Mouse (Mus musculus): ENCODE measurements around the gene Ostf1. TPM values are rescaled to one million over a fixed set of nuclear protein-coding genes. Genes with fewer than 3 reads are reported as not detected.

Gene Ostf1
- polyA plus RNA-seq, 1 experiment from 2014 or later, result 32.1 TPM

GRCm38 (mm10) chr19:18637954-18638353 is 6.3 kb upstream of the Ostf1 start:
- no peak overlapping the region for H3K4me3 ChIP-seq (ENCODE audit: low read depth, low read length)
- 84% methylated on average over 5 of the region's 5 CpGs for WGBS
- no peak overlapping the region for H3K4me2 ChIP-seq (ENCODE audit: low read length)
- no peak overlapping the region for H3K27ac ChIP-seq (ENCODE audit: low read length)
- H3K4me1 ChIP-seq (ENCODE audit: control insufficient read depth, insufficient read depth, low read length), result no peaks in the 10 kb centered on the region
- no peak for ATAC-seq
- H3K27me3 ChIP-seq (ENCODE audit: control insufficient read depth, insufficient read depth, low read depth, low read length), result no peaks in the 10 kb centered on the region
- H3K9me3 ChIP-seq (replicated peaks; ENCODE audit: control insufficient read depth, low read length, poor library complexity, severe bottlenecking), result no peaks in the 10 kb centered on the region
- H3K36me3 ChIP-seq (ENCODE audit: control insufficient read depth, insufficient read depth, low read length), result no peaks in the 10 kb centered on the region
- H3K9ac ChIP-seq (ENCODE audit: low read depth, low read length), result no peak overlapping the region

GRCm38 (mm10) chr19:18632231-18633185 is 885 bp upstream of the Ostf1 start:
- WGBS, result 69% methylated on average over 13 of the region's 13 CpGs
- no peaks in the 10 kb centered on the region for H3K36me3 ChIP-seq (ENCODE audit: control insufficient read depth, insufficient read depth, low read length)
- H3K4me3 ChIP-seq (ENCODE audit: low read depth, low read length), result peak overlapping the region; percentile 84
- no peak for ATAC-seq
- H3K9me3 ChIP-seq (replicated peaks; ENCODE audit: control insufficient read depth, low read length, poor library complexity, severe bottlenecking), result no peaks in the 10 kb centered on the region
- peaks cover 9% of the 10 kb centered on the region for H3K4me1 ChIP-seq (ENCODE audit: control insufficient read depth, insufficient read depth, low read length)
- no peaks in the 10 kb centered on the region for H3K27me3 ChIP-seq (ENCODE audit: control insufficient read depth, insufficient read depth, low read depth, low read length)
- H3K9ac ChIP-seq (ENCODE audit: low read depth, low read length), result no peak overlapping the region; the same call in 1 of the 2 replicates
- peak overlapping the region; percentile 99 for H3K4me2 ChIP-seq (ENCODE audit: low read length)
- no peak overlapping the region for H3K27ac ChIP-seq (ENCODE audit: low read length)

- no peaks in the 10 kb centered on the region for H3K36me3 ChIP-seq (ENCODE audit: control insufficient read depth, insufficient read depth, low read length)
- ATAC-seq, result peak; percentile 67
- WGBS, result under 1% methylated on average over 40 of the region's 40 CpGs
- H3K4me2 ChIP-seq (ENCODE audit: low read length), result peak overlapping the region; percentile 99
- H3K27me3 ChIP-seq (ENCODE audit: control insufficient read depth, insufficient read depth, low read depth, low read length), result no peaks in the 10 kb centered on the region
- H3K27ac ChIP-seq (ENCODE audit: low read length), result peak overlapping the region; percentile 53; the same call in 1 of the 2 replicates
- peak overlapping the region; percentile 73 for H3K9ac ChIP-seq (ENCODE audit: low read depth, low read length)
- no peaks in the 10 kb centered on the region for H3K9me3 ChIP-seq (replicated peaks; ENCODE audit: control insufficient read depth, low read length, poor library complexity, severe bottlenecking)
- peak overlapping the region; percentile 84 for H3K4me3 ChIP-seq (ENCODE audit: low read depth, low read length)
- H3K4me1 ChIP-seq (ENCODE audit: control insufficient read depth, insufficient read depth, low read length), result peaks cover 9% of the 10 kb centered on the region
Measured at GRCm38 (mm10) chr19:18631161-18631643, 421 bp downstream of the Ostf1 start.

- Histone ChIP-seq H3K4me2 (ENCODE audit: low read length) (peak overlapping the region; percentile 99), H3K4me1 (ENCODE audit: control insufficient read depth, insufficient read depth, low read length) (peaks cover 9% of the 10 kb centered on the region), H3K36me3 (ENCODE audit: control insufficient read depth, insufficient read depth, low read length) (no peaks in the 10 kb centered on the region), H3K4me3 (ENCODE audit: low read depth, low read length) (peak overlapping the region; percentile 84), H3K9ac (ENCODE audit: low read depth, low read length) (peak overlapping the region; percentile 73), H3K27ac (ENCODE audit: low read length) (no peak overlapping the region), H3K27me3 (ENCODE audit: control insufficient read depth, insufficient read depth, low read depth, low read length) (no peaks in the 10 kb centered on the region), H3K9me3 (replicated peaks; ENCODE audit: control insufficient read depth, low read length, poor library complexity, severe bottlenecking) (no peaks in the 10 kb centered on the region)
- no peak for ATAC-seq
- 8% methylated on average over 17 of the region's 17 CpGs for WGBS
Measured at GRCm38 (mm10) chr19:18630221-18631119, 1.2 kb downstream of the Ostf1 start.

- H3K9me3 ChIP-seq (replicated peaks; ENCODE audit: control insufficient read depth, low read length, poor library complexity, severe bottlenecking), result no peaks in the 10 kb centered on the region
- no peaks in the 10 kb centered on the region for H3K36me3 ChIP-seq (ENCODE audit: control insufficient read depth, insufficient read depth, low read length)
- peaks cover 9% of the 10 kb centered on the region for H3K4me1 ChIP-seq (ENCODE audit: control insufficient read depth, insufficient read depth, low read length)
- H3K27ac ChIP-seq (ENCODE audit: low read length), result no peak overlapping the region
- no peak overlapping the region for H3K4me2 ChIP-seq (ENCODE audit: low read length)
- no peak overlapping the region for H3K9ac ChIP-seq (ENCODE audit: low read depth, low read length)
- WGBS, result 48% methylated on average over 1 of the region's 1 CpGs
- no peak overlapping the region for H3K4me3 ChIP-seq (ENCODE audit: low read depth, low read length)
- no peak for ATAC-seq
- no peaks in the 10 kb centered on the region for H3K27me3 ChIP-seq (ENCODE audit: control insufficient read depth, insufficient read depth, low read depth, low read length)
Measured at GRCm38 (mm10) chr19:18629589-18629988, 2.0 kb downstream of the Ostf1 start.

- Histone ChIP-seq H3K9ac (ENCODE audit: low read depth, low read length) (no peak overlapping the region), H3K4me1 (ENCODE audit: control insufficient read depth, insufficient read depth, low read length) (no peaks in the 10 kb centered on the region), H3K4me3 (ENCODE audit: low read depth, low read length) (no peak overlapping the region), H3K4me2 (ENCODE audit: low read length) (no peak overlapping the region), H3K9me3 (replicated peaks; ENCODE audit: control insufficient read depth, low read length, poor library complexity, severe bottlenecking) (no peaks in the 10 kb centered on the region), H3K36me3 (ENCODE audit: control insufficient read depth, insufficient read depth, low read length) (no peaks in the 10 kb centered on the region), H3K27me3 (ENCODE audit: control insufficient read depth, insufficient read depth, low read depth, low read length) (no peaks in the 10 kb centered on the region), H3K27ac (ENCODE audit: low read length) (no peak overlapping the region)
- 89% methylated on average over 2 of the region's 2 CpGs for WGBS
- no peak for ATAC-seq
Measured at GRCm38 (mm10) chr19:18623894-18624293, 7.7 kb downstream of the Ostf1 start.

- WGBS, result 68% methylated on average over 1 of the region's 1 CpGs
Measured at GRCm38 (mm10) chr19:18619691-18620090, 11.9 kb downstream of the Ostf1 start.

GRCm38 (mm10) chr19:18619060-18619459 is 12.6 kb downstream of the Ostf1 start:
- H3K36me3 ChIP-seq (ENCODE audit: control insufficient read depth, insufficient read depth, low read length), result no peaks in the 10 kb centered on the region
- 87% methylated on average over 5 of the region's 5 CpGs for WGBS
- no peak overlapping the region for H3K4me2 ChIP-seq (ENCODE audit: low read length)
- no peaks in the 10 kb centered on the region for H3K9me3 ChIP-seq (replicated peaks; ENCODE audit: control insufficient read depth, low read length, poor library complexity, severe bottlenecking)
- H3K4me3 ChIP-seq (ENCODE audit: low read depth, low read length), result no peak overlapping the region
- H3K27ac ChIP-seq (ENCODE audit: low read length), result no peak overlapping the region
- no peak overlapping the region for H3K9ac ChIP-seq (ENCODE audit: low read depth, low read length)
- H3K4me1 ChIP-seq (ENCODE audit: control insufficient read depth, insufficient read depth, low read length), result no peaks in the 10 kb centered on the region
- ATAC-seq, result no peak
- no peaks in the 10 kb centered on the region for H3K27me3 ChIP-seq (ENCODE audit: control insufficient read depth, insufficient read depth, low read depth, low read length)

More at GRCm38 (mm10) chr19:18619691-18620090, 11.9 kb downstream of the Ostf1 start:
- no peak for ATAC-seq
- Histone ChIP-seq H3K36me3 (ENCODE audit: control insufficient read depth, insufficient read depth, low read length) (no peaks in the 10 kb centered on the region), H3K27me3 (ENCODE audit: control insufficient read depth, insufficient read depth, low read depth, low read length) (no peaks in the 10 kb centered on the region), H3K27ac (ENCODE audit: low read length) (no peak overlapping the region), H3K4me2 (ENCODE audit: low read length) (no peak overlapping the region), H3K9ac (ENCODE audit: low read depth, low read length) (no peak overlapping the region), H3K4me1 (ENCODE audit: control insufficient read depth, insufficient read depth, low read length) (no peaks in the 10 kb centered on the region), H3K4me3 (ENCODE audit: low read depth, low read length) (no peak overlapping the region), H3K9me3 (replicated peaks; ENCODE audit: control insufficient read depth, low read length, poor library complexity, severe bottlenecking) (no peaks in the 10 kb centered on the region)

All from midbrain, embryonic 16.5 days (tissue).